Mouse (Mus musculus): ENCODE data around the gene Polr3f.

DNA sequence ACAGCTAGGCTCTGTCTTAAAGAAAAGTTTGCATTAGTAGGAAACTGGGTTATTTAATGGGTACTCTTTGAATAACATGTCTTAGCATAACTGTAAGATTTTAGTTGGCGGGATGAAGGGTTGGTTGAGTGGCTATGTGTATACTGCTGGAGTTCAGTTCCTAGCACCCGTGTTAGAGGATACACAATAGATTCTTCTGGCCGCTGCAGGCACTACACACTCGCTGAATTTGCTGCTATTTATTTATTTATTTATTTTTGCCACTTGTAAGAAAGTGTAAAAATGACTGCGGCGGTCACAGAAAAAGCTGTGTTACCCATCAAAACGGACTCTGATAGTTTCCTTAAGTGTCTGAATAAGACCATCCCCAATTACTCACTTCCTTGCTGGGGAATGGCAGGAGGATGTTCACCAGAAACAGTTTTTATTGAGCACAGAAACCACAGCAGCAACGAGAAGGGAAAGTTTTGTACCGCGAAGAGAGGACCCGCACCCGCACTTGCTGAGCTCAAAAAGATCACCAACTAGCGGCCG is 27.8 kb downstream of the Polr3f start:
- TF ChIP-seq CTCF (IDR thresholded peaks at IDR 0.05; ENCODE audit: borderline replicate concordance, insufficient read depth, low read depth, low read length): no peak
- TF ChIP-seq POLR2A (IDR thresholded peaks at IDR 0.05; ENCODE audit: borderline replicate concordance, insufficient read depth, low read length): no peak
